Mouse (Mus musculus) hindbrain, embryonic 15.5 days (tissue): ENCODE results near the gene Fancg. TPM values are rescaled to one million over a fixed set of nuclear protein-coding genes. Genes with fewer than 3 reads are reported as not detected.
A peak's percentile ranks its signal among the peaks of the same experiment; 100 is the strongest.

Experiments used
- ATAC-seq: fragments of 200-750 bp; cut with Nextera tagmentation; 2 replicates; pipeline ENCODE4 v1.8.0; 2017; ENCODE audit warnings: low read depth, moderate number of reproducible peaks, moderate TSS enrichment; ENCODE audit not compliant: low FRiP score
- H3K27ac ChIP-seq: fragments of 300-500 bp; sonication (generic); replicated peaks from 2 replicates; pipeline ENCODE4 v1.5.1; 2015; ENCODE audit warnings: mild to moderate bottlenecking, inconsistent platforms
- H3K27me3 ChIP-seq: fragments of 300-500 bp; sonication (generic); 2 replicates; pipeline ENCODE4 v1.6.1; 2015; ENCODE audit warnings: control low read depth, inconsistent platforms
- H3K36me3 ChIP-seq: fragments of 300-500 bp; sonication (generic); 2 replicates; pipeline ENCODE4 v1.6.1; 2015; ENCODE audit warnings: control low read depth, inconsistent platforms
- H3K4me1 ChIP-seq: fragments of 300-500 bp; sonication (generic); replicated peaks from 2 replicates; pipeline ENCODE4 v1.6.1; 2015; ENCODE audit warnings: control low read depth, inconsistent platforms
- H3K4me2 ChIP-seq: fragments of 300-500 bp; sonication (generic); 2 replicates; pipeline ENCODE4 v1.6.1; 2015; ENCODE audit warnings: moderate library complexity, mild to moderate bottlenecking, inconsistent platforms
- H3K4me3 ChIP-seq: fragments of 300-500 bp; sonication (generic); 2 replicates; pipeline ENCODE4 v1.5.1; 2015; ENCODE audit warnings: mild to moderate bottlenecking, inconsistent platforms
- H3K9ac ChIP-seq: fragments of 300-500 bp; sonication (generic); 2 replicates; pipeline ENCODE4 v1.6.1; 2015; ENCODE audit warnings: inconsistent platforms
- H3K9me3 ChIP-seq: fragments of 300-500 bp; sonication (generic); 2 replicates; pipeline ENCODE4 v1.6.1; 2016; ENCODE audit warnings: control low read depth, inconsistent platforms
- WGBS: fragments of 180-500 bp; shearing (Covaris S2); methylation state at CpG from one replicate; pipeline ENCODE4 v1.1.7; 2015; 5-methylcytosine and 5-hydroxymethylcytosine counted together
- polyA plus RNA-seq: library from polyadenylated mRNA; unstranded; fragments of >200 nt; fragmentation: Nextera tagmentation; extraction: Ambion mirVana; gene quantifications from 2 replicates; pipeline ENCODE4 v1.2.1, GENCODE M21; 2015

Gene Fancg
- polyA plus RNA-seq, 1 experiment from 2014 or later = 25.4 TPM

DNA sequence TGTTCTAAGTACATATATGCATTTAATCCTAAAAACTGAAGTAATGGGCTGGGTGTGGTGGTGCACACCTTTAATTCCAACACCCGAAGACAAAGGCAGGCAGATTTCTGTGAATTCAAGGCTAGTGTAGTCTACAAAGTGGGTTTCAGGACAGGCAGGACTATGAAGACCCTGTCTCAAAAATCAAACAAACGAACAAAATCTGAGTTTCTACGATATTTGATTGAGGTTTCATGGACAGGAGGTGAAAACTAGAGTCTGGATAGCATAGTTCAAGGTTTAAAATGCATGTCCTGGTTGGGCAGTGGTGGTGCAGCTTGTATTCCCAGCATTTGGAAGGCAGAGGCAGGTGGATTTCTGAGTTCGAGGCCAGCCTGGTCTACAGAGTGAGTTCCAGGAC, 41.0 kb downstream of the Fancg start, which contains the start of gene 1700022I11Rik:
TSS of gene 1700022I11Rik (plus strand) at position 301 of the 400 bp plus-strand sequence.
- H3K4me2 ChIP-seq = no peak within 1 kb of the TSS
- H3K27me3 ChIP-seq = no peaks in the 10 kb centered on the region
- no peak within 1 kb of the TSS for H3K9ac ChIP-seq
- 93% methylated on average over 4 of the region's 4 CpGs for WGBS
- no peaks in the 10 kb centered on the region for H3K36me3 ChIP-seq
- H3K4me1 ChIP-seq = 0 out of 2 replicates have a peak, but pooled peaks cover 3% of the 10 kb centered on the region
- ATAC-seq = no peak
- H3K4me3 ChIP-seq = no peak within 1 kb of the TSS
- no peak within 1 kb of the TSS for H3K27ac ChIP-seq
- H3K9me3 ChIP-seq = no peaks in the 10 kb centered on the region

DNA sequence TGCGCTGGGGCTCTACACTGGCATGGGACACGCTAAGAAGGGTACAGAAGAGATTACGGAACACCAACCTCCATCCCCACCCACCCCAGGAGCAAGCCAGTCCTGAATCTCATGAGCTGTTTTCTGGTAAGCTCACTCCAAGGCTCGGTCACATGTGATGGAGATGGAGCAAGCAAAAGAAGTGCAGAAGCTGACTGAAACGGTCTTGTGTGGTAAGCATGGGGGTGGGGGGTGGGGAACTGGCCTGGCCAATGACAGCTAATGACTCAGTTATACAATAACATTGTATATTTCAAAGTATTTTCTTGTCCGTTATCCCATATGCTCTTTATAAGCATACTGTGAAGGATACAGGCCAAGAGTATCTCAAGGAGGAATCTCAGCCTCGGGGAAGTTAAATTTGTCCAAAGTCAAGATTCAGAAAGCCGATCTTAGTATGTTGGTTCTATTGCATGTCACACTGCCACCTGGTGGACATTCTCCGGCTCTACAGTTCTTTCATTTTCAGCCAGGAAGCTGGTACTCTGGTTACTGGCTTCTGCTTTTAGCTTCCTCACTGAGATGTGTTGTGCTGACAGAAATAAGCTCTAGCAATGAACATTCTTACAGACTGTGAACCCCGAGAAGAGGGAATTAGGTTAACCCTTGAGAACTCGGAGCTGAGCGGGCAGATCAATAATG, 45.1 kb downstream of the Fancg start:
- H3K9me3 ChIP-seq = no peaks in the 10 kb centered on the region
- H3K4me2 ChIP-seq = peak overlapping the region; percentile 35
- 17% methylated on average over 12 of the region's 12 CpGs for WGBS
- H3K27ac ChIP-seq = no peak overlapping the region
- H3K36me3 ChIP-seq = no peaks in the 10 kb centered on the region
- peak; percentile 36 for ATAC-seq
- no peak overlapping the region for H3K9ac ChIP-seq
- no peaks in the 10 kb centered on the region for H3K27me3 ChIP-seq
- H3K4me1 ChIP-seq = 0 out of 2 replicates have a peak, but pooled peaks cover 3% of the 10 kb centered on the region
- H3K4me3 ChIP-seq = no peak overlapping the region

DNA sequence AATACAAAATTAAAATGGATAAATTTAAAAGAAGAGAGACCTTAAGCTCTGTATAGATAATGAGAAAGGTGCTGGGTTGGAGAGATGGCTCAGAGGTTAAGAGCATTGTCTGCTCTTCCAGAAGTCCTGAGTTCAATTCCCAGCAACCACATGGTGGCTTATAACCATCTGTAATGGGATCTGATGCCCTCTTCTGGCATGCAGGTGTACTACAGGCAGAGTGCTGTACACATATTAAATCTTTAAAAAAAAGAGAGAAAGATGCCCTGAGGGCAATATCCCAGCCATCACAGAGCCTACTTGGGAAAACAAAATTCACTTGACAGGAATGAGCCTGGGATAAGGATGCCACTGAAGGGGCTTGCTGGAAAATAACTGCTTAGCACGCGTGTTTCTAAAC, 46.8 kb downstream of the Fancg start:
- 97% methylated on average over 2 of the region's 2 CpGs for WGBS
- Histone ChIP-seq H3K36me3 (no peaks in the 10 kb centered on the region), H3K27ac (no peak overlapping the region), H3K4me3 (no peak overlapping the region), H3K4me2 (no peak overlapping the region), H3K4me1 (0 out of 2 replicates have a peak, but pooled peaks cover 3% of the 10 kb centered on the region), H3K9ac (no peak overlapping the region), H3K27me3 (no peaks in the 10 kb centered on the region), H3K9me3 (no peaks in the 10 kb centered on the region)
- ATAC-seq = no peak

GRCm38 (mm10) chr4:42961592-42961991, 48.7 kb downstream of the Fancg start:
- H3K27ac ChIP-seq = no peak overlapping the region
- WGBS = 24% methylated on average over 4 of the region's 4 CpGs

DNA sequence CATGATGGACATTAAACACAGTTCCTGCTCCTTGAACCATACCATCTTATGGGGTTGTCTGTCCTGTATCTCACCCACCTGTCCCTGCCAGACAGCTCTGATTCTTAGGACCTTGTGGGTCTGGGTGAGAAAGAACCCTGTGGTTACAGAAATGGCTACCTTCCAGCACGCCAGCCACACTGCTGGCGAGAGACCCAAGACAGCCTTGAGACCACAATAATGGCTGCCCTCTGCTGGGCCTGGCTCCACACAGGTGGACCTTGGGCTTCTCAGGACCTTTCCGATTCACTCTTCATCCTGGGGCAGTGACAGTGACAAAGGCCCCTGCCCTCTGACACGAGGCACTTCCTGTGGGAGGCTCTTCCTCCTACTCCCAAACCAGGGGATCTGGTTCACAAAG, 50.9 kb downstream of the Fancg start:
- 55% methylated on average over 4 of the region's 4 CpGs for WGBS
- Histone ChIP-seq H3K9me3 (no peaks in the 10 kb centered on the region), H3K4me1 (peaks cover 7% of the 10 kb centered on the region), H3K27ac (no peak overlapping the region), H3K9ac (no peak overlapping the region), H3K36me3 (peaks cover 29% of the 10 kb centered on the region), H3K4me2 (no peak overlapping the region), H3K4me3 (no peak overlapping the region), H3K27me3 (no peaks in the 10 kb centered on the region)
- ATAC-seq = peak; percentile 21; the same call in 1 of the 2 replicates

More at GRCm38 (mm10) chr4:42961592-42961991, 48.7 kb downstream of the Fancg start:
- Histone ChIP-seq H3K4me3 (no peak overlapping the region), H3K27me3 (no peaks in the 10 kb centered on the region), H3K4me2 (no peak overlapping the region), H3K4me1 (0 out of 2 replicates have a peak, but pooled peaks cover 3% of the 10 kb centered on the region), H3K9ac (no peak overlapping the region), H3K9me3 (no peaks in the 10 kb centered on the region), H3K36me3 (peaks cover 13% of the 10 kb centered on the region)
- no peak for ATAC-seq

- Histone ChIP-seq H3K9ac (no peak overlapping the region), H3K36me3 (peaks cover 29% of the 10 kb centered on the region), H3K27me3 (no peaks in the 10 kb centered on the region), H3K4me2 (no peak overlapping the region), H3K9me3 (no peaks in the 10 kb centered on the region), H3K27ac (no peak overlapping the region), H3K4me1 (peaks cover 12% of the 10 kb centered on the region), H3K4me3 (no peak overlapping the region)
- ATAC-seq = no peak
- 72% methylated on average over 8 of the region's 8 CpGs for WGBS
Observed at GRCm38 (mm10) chr4:42958942-42959341, 51.4 kb downstream of the Fancg start.

DNA sequence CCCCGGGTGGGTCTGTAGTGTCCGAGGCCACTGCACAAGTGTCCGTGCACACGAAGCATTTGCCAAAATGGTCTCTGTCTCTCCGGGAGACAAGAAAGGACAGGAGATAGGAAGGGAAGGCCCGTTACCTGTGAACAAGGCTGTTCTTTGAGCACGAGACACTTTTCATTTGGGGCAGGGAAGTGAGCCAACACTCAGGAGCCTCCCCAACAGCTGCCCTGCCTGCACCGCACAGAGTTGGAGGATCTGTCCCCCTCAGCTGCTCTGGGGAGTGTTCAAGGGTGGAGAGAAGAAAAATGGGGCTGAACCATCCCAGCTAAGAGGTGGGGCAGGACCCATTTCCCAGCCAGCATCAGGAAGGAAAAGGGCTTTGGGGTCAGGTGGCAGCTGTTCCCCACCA, 52.3 kb downstream of the Fancg start:
- H3K4me1 ChIP-seq = peaks cover 21% of the 10 kb centered on the region
- no peak overlapping the region for H3K4me2 ChIP-seq
- no peak overlapping the region for H3K4me3 ChIP-seq
- no peak overlapping the region for H3K9ac ChIP-seq
- no peak overlapping the region for H3K27ac ChIP-seq
- H3K36me3 ChIP-seq = peaks cover 29% of the 10 kb centered on the region
- no peaks in the 10 kb centered on the region for H3K9me3 ChIP-seq
- no peaks in the 10 kb centered on the region for H3K27me3 ChIP-seq
- ATAC-seq = no peak
- WGBS = 93% methylated on average over 8 of the region's 8 CpGs

DNA sequence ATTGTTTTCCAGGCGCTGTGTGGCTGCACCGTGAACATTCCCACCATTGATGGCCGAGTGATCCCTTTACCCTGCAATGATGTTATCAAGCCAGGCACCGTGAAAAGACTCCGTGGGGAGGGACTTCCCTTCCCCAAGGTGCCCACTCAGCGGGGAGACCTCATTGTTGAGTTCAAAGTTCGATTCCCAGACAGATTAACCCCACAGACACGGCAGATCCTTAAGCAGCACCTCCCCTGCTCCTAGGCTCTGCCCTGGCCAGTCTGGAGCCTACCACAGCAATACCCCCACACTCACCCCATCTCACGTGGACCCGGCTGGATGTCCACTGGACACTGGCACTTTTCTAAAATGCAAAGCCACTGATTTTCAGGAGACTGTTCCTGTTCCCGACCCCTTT, 53.0 kb downstream of the Fancg start:
- no peak for ATAC-seq
- H3K9ac ChIP-seq = no peak overlapping the region
- peaks cover 29% of the 10 kb centered on the region for H3K36me3 ChIP-seq
- H3K4me1 ChIP-seq = peaks cover 28% of the 10 kb centered on the region
- no peaks in the 10 kb centered on the region for H3K9me3 ChIP-seq
- 79% methylated on average over 11 of the region's 11 CpGs for WGBS
- no peak overlapping the region for H3K27ac ChIP-seq
- H3K4me3 ChIP-seq = no peak overlapping the region
- H3K4me2 ChIP-seq = no peak overlapping the region
- no peaks in the 10 kb centered on the region for H3K27me3 ChIP-seq

- peaks cover 35% of the 10 kb centered on the region for H3K4me1 ChIP-seq
- peaks cover 29% of the 10 kb centered on the region for H3K36me3 ChIP-seq
- H3K27ac ChIP-seq = no peak overlapping the region
- H3K4me3 ChIP-seq = no peak overlapping the region
- WGBS = 95% methylated on average over 17 of the region's 17 CpGs
- no peaks in the 10 kb centered on the region for H3K9me3 ChIP-seq
- H3K4me2 ChIP-seq = no peak overlapping the region
- no peak overlapping the region for H3K9ac ChIP-seq
- H3K27me3 ChIP-seq = no peaks in the 10 kb centered on the region
- no peak for ATAC-seq
Observed at GRCm38 (mm10) chr4:42956581-42956980, 53.7 kb downstream of the Fancg start.

GRCm38 (mm10) chr4:42955200-42955599, 55.1 kb downstream of the Fancg start:
- H3K4me2 ChIP-seq = no peak overlapping the region
- no peak overlapping the region for H3K27ac ChIP-seq
- 0 out of 2 replicates have a peak overlapping the region, but pooled peaks have one; percentile 9 for H3K9ac ChIP-seq
- no peaks in the 10 kb centered on the region for H3K27me3 ChIP-seq
- peaks cover 29% of the 10 kb centered on the region for H3K36me3 ChIP-seq
- no peak for ATAC-seq
- no peak overlapping the region for H3K4me3 ChIP-seq
- peaks cover 48% of the 10 kb centered on the region for H3K4me1 ChIP-seq
- 91% methylated on average over 3 of the region's 3 CpGs for WGBS
- H3K9me3 ChIP-seq = no peaks in the 10 kb centered on the region

DNA sequence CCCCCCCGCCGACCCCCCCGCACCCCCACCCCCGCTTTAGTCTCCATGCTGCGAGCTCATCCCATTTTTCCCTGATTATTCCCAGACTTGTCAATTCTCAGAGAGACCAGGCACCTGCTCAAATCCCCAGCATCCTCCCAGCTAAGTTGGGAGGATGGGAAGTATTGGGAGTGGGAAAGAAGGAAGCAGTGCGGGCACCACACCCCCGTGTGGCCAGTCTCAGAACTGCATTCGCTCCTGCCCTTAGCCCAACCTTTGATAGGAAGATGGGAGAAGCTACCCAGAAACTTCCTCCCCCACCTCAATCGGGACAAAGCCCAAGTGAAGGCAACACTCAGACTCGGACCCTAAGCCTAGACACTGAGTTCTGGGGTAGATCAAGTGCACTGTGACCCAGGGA, 56.0 kb downstream of the Fancg start:
- Histone ChIP-seq H3K4me2 (peak overlapping the region; percentile 76), H3K27me3 (no peaks in the 10 kb centered on the region), H3K36me3 (peaks cover 29% of the 10 kb centered on the region), H3K9me3 (no peaks in the 10 kb centered on the region), H3K4me1 (peaks cover 49% of the 10 kb centered on the region), H3K27ac (peak overlapping the region; percentile 74), H3K9ac (peak overlapping the region; percentile 9; the same call in 1 of the 2 replicates), H3K4me3 (peak overlapping the region; percentile 76)
- WGBS = 7% methylated on average over 10 of the region's 10 CpGs
- ATAC-seq = no peak

DNA sequence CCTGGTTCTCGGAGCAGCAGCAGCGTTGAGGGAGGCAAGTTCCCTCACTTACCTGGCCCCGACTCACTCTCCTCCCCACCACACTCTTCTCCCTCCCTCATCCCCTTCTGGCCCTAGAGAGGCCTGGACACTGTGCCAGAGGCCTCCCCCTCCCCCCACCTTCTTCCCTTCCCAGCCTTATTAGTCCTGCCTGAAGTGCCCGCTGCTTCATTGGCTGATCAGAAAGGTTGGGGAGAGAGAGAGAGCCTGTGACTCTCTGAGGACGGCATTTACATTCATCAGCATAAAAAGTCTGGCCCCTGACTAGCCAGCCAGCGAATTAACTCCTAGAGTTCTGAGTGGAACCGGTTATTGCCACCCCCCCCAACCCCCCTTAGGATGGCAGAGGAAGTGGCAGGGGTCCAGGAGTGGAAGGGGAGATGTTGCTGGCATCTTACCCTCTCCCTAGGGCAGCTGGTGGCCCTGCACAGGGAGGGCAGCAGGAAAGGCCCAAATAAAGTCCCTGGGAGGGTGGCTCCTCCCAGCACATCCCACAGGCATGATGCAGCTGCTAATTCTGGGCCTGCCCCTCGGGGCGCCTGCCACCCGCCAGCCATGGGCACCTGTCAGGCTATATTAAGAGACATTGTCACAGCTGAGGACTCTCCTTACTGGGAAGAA, 56.7 kb downstream of the Fancg start:
- H3K4me1 ChIP-seq = peaks cover 56% of the 10 kb centered on the region
- WGBS = 9% methylated on average over 10 of the region's 10 CpGs
- peaks cover 29% of the 10 kb centered on the region for H3K36me3 ChIP-seq

More for the DNA sequence above, 56.7 kb downstream of the Fancg start:
- ATAC-seq = no peak
- no peaks in the 10 kb centered on the region for H3K27me3 ChIP-seq
- peak overlapping the region; percentile 76 for H3K4me3 ChIP-seq
- peak overlapping the region; percentile 76 for H3K4me2 ChIP-seq
- peak overlapping the region; percentile 74 for H3K27ac ChIP-seq
- no peaks in the 10 kb centered on the region for H3K9me3 ChIP-seq
- H3K9ac ChIP-seq = peak overlapping the region; percentile 39
